Mouse (Mus musculus) testis, postnatal 14 days (tissue): Measurements from ENCODE around the gene Vipr1.

Experiments used
- DNase-seq: peaks from one replicate; pipeline ENCODE4 v3.0.0; 2021; ENCODE audit warnings: low spot score

The Vipr1 gene

DNA sequence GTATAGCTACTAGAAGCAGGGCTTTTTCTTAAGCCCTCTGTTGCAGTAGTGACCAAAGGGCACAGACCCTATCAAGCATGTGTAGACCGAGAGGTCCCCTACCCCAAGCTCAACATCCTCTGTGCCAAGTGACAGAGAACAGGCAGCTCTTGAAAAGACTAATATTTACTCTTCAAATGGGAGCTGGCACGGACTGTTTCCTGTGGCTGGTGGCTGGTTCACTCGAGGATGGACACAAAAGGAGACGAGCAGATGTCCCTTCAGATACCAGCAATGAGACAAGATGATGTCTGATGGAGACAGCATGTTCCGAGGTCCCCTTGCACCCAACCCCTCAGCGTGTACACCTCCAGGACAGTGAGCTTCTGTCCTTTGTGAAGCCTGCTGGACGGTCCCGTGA, 35.0 kb downstream of the Vipr1 start:
- no peak for DNase-seq

DNA sequence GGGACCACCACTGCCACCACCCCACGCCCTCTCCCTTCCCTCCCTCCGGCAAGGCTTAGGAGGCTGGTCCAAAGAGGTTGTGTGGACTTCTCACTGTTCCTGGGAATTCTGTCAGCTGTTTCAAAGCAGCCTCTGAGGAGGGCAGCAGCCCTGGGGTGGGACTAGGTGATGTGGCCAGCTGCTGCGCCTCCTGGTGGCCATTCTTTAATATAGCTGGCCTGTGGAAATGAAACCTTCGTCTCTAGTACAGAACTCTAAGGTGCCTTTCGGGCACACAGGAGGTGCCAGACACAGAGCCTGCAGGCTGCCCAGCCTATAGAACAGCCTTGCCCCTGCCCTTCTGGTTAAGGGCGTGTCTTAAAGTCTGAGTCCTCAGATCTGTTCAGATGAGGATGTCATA, 37.0 kb downstream of the Vipr1 start:
- no peak for DNase-seq

DNA sequence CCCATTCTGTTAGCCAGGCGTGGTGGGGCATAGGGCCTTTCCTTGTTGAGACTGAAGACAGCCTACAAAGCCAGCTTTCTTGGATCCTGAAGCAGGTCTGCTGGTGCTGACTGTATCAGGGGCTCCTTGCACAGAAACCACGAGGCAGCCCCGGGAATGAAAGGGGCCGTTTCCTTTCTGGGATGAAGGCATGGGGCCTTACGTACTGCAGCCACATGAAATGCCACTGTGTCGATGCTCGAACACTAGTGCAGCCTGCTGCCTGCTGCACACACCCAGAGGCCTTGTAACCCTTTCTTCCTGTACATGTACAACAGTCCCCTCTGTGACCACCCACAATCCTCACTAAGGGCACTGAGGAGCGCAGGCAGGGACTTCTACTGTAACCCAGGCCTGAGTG, 38.7 kb downstream of the Vipr1 start:
- no peak for DNase-seq

GRCm38 (mm10) chr9:121682037-121682680, 39.6 kb downstream of the Vipr1 start:
- DNase-seq: no peak

GRCm38 (mm10) chr9:121684702-121685101, 42.2 kb downstream of the Vipr1 start:
- no peak for DNase-seq

GRCm38 (mm10) chr9:121690200-121690651, 47.7 kb downstream of the Vipr1 start:
- DNase-seq: no peak

DNA sequence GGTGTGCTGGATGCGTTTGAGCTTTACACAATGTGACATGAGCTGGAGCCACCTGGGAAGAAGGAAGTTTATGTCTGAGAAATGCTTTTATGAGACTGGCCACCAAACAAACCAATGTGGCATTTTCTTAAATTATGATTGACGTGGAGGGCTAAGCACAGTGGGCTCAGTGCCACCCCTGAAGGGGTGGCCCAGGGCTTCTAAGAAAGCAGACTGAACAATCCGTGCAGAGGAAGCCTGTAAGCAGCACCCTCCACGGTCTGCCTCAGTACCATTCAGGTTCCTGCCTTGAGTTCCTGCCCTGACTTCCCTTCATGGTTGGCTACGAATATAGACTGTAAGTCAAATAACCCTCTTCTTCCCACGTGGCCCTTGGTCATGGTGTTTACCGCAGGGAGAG, 48.2 kb downstream of the Vipr1 start:
- DNase-seq: no peak

DNA sequence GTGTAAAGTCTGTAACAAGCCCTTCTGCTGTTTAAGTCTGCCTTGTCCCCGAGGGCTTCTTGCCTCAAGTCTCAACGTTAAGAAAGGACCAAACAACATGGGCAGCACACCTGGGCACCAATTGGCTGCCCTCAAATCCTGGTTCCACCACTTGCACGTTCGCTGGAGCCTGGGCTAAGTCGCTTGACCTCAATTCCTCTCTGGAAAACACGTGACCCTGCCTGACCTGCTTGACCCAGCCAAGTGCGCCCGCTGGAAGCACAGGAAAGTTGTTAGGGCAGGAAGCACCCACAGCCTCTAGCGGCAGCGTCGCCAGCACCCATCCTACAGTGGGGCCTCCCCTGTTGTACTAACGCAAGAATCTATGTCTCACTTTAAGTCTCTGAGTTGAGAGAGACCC, 52.2 kb downstream of the Vipr1 start:
- DNase-seq: no peak

DNA sequence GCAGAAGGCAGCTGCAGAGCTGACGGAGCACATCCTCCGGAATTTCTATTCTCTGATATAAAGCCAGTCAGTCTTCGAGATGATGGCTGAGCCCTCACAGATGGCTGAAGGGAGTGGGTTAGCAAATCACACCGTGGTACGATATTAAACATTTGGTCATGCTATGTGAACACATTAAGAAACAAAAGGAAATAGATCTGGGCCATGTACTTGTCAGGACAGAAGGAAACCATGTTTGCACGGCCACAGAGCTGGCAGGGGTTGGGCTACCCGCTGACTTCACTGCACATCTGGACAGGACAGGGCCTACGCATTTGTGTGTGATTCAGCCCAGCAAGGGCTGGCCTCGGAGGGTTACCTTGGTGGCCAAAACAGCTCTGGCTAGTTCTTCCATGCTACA, 54.1 kb downstream of the Vipr1 start:
- DNase-seq: no peak

DNA sequence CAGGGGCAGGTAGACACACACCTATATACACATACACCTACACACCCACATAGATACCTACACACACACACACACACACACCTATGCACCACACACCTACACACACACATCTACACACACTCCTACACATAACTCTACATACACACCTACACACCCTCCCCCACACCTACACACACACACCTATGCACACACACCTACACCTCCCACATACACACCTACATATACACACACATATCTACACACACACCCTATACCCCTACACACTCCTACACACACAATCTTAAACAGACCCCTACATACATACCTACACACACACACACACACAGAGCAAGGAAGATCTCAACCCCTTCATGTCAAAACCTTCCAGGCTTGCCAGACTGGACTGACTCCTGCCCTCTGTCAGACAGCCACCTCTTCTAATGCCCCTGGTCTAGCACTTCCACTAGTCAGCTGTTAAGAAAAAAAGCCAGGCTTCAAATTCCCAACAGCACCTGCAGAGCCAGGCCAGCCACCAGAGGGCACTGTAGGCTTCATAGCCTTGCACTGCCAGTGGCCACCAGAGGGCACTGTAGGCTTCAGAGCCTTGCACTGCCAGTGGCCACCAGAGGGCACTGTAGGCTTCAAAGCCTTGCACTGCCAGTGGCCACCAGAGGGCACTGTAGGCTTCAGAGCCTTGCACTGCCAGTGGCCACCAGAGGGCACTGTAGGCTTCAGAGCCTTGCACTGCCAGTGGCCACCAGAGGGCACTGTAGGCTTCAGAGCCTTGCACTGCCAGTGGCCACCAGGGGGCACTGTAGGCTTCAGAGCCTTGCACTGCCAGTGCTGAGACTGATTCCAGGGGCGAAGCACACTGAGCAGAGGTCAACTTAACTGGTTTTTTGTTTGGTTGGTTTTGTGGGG, 54.9 kb downstream of the Vipr1 start:
- DNase-seq: no peak

GRCm38 (mm10) chr9:121704261-121704645, 61.7 kb downstream of the Vipr1 start:
- no peak for DNase-seq

DNA sequence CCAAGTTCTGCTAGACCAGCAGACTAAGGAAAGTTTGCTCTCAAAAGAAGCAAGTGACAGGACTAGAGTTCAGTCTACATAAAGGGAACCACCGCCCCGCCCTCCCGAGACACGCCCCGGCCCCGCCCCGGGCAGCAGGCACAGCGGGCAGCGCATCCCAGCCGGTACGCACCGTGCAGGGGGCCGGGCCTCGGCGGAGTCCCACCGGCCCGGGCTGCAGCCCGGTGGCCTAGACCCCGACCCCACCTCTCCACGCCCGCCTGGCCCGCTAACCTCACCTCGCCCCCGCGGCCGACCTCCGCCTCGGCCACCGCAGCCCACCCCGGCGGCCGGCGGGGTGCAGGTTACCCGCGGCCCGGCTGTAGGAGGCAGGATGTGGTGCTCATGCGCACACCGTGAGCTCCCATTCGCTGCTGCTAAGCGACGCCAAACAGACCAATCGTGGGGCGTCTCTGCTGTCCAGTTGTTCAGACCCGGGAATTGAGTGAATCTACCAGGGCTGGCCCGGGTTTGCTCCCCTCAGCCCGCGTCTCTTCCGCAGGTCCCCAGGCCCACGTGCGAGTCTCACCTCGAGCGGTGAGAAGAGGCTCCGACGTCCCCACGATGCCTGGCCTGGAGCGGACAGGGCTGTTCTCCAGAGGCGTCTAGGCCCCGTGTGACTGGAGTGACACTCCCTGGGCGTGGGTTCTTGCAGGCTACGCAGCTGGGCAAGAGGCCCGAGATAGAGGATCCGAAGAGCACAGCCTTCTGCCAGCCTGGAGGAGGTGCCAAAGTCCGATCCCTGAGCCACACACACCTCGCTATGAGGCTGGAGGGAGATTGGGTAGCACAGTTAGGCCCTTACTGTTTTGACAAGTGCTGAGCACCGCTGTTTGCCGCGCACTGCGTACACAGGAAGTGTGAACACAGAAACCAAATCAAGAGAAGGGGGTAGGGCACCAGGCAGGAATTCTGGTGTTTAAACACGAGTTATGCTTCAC, 62.4 kb downstream of the Vipr1 start, which contains the start of gene Sec22c:
Sec22c (minus strand) TSS at position 845 of the 980 bp plus-strand sequence.
- peak; percentile 91 for DNase-seq

GRCm38 (mm10) chr9:121706029-121706675, 63.6 kb downstream of the Vipr1 start:
- DNase-seq: no peak

DNA sequence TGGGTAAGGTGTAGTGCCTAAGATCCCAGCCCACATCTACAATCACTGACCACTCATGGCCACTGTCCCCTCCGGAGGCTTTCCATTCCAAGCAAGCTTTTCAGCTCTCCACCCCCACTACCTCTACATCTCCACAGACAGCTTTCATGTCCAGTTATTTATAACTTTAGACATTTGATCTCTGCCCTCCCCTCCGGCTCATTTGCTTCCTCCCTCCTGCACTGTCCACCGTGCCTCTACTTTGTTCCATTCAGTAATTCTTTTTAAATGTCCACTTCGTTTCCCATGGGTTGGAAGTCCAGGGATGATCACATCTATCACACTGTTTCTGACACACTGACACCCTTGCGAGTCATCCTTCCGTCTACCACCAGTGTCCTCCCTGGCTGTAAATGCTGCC, 65.3 kb downstream of the Vipr1 start:
- DNase-seq: no peak

DNA sequence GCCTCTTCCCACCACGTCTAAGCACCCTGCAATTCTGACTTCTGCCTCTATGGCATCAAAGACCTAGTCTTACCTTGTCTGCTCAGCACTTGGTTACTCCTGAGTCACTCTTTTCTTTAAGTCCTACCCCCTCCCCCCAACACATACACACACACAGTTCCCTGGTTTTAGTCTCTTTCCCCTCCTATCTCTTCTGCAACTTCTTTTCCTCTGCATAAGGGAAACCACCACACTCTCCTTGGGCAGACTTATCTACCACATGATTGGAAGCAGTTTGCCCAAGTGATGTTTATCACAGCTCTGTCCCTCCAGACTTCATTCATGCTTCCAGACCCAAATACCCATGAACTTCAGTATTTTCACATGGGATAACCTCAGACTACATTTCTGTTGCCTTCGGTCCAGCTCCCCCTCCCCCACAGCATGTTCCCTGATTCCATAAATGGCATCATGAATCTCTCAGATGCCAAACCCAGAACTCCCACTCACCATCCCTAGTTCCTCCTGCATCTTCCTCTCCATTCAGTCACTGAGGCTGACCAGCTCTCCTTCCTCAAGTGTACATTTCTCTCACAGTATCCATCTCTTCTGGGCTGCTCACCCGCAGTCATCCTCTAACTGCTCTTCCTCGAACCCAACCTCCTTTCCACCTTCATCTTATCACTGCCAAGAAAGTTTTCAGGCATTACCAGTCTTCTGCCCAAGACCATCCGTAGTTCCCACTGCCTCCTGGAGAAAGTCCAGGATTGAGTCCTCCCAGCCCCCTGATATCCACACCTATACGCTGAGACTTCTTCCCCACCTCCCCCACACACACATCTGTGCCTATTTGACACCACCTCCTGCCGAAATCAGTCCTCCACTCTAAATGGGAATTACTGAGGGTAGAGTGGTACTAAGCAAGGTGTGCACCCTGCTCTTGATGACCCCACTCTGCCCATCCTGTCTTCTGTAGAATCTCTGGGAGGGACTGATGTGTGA, 66.3 kb downstream of the Vipr1 start:
- DNase-seq: no peak

- DNase-seq: peak; percentile 98
Measured at GRCm38 (mm10) chr9:121709898-121710583, 67.5 kb downstream of the Vipr1 start, which contains the start of gene Ss18l2. Gene Ss18l2, plus strand, starts transcription at chr9:121710329.

GRCm38 (mm10) chr9:121710584-121710975, 68.1 kb downstream of the Vipr1 start:
- no peak for DNase-seq

DNA sequence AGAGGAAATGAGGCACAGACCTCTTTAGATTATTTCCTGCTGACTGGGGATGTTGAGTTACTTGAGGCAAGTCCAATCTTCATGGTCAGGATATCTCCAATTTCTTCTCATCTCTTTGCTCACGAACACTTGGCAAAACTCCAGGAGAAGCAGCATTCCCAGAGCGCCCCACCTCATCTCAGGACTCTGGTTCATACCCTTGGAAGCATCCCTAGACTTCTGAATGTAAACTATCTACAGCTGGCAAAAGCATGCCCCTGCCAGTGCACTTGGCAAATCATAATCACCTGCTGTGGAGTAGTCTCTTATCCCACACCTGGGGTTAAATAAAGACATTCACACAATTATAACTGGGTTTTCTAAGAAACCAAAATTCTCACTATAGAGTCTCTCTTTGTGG, 74.5 kb downstream of the Vipr1 start:
- DNase-seq: no peak

GRCm38 (mm10) chr9:121718070-121718705, 75.7 kb downstream of the Vipr1 start:
- DNase-seq: no peak
